Mouse (Mus musculus) heart, embryonic 15.5 days (tissue): ENCODE measurements around the gene Serinc3. TPM values are rescaled to one million over a fixed set of nuclear protein-coding genes. Genes with fewer than 3 reads are reported as not detected.

Source experiments
- polyA plus RNA-seq: library from polyadenylated mRNA; unstranded; fragments of >200 nt; fragmentation: Nextera tagmentation; extraction: Ambion mirVana; gene quantifications from 2 replicates; pipeline ENCODE4 v1.2.1, GENCODE M21; 2015

The Serinc3 gene
- polyA plus RNA-seq, 1 experiment from 2014 or later: 54.8 TPM

Other genes with a start within 250 kb of the Serinc3 start
- gene Jph2, start 247.1 kb downstream of the Serinc3 start, polyA plus RNA-seq: 41.0 and 47.7 TPM in 2 replicates
- 47.5 and 55.9 TPM in 2 replicates for gene Oser1, start 220.4 kb downstream of the Serinc3 start, polyA plus RNA-seq
- 0.18 and 1.5 TPM in 2 replicates for gene Gdap1l1, start 206.7 kb downstream of the Serinc3 start, polyA plus RNA-seq
- gene Fitm2, start 172.5 kb downstream of the Serinc3 start, polyA plus RNA-seq: 12.5 and 13.9 TPM in 2 replicates
- not detected in 2 replicates for gene R3hdml, start 152.8 kb downstream of the Serinc3 start, polyA plus RNA-seq
- gene Hnf4a, start 138.3 kb downstream of the Serinc3 start, polyA plus RNA-seq: 0.46 TPM in 1 of 2 replicates, not detected in the other
- 15.2 and 21.2 TPM in 2 replicates for gene Ttpal, start 42.8 kb downstream of the Serinc3 start, polyA plus RNA-seq
- gene Pkig, start 13.3 kb upstream of the Serinc3 start, polyA plus RNA-seq: 289 and 356 TPM in 2 replicates
- gene Ada, start 105.1 kb upstream of the Serinc3 start, polyA plus RNA-seq: 3.0 and 8.4 TPM in 2 replicates
- 2.2 and 3.5 TPM in 2 replicates for gene Ccn5, start 175.7 kb upstream of the Serinc3 start, polyA plus RNA-seq
- not detected in 2 replicates for gene Kcnk15, start 208.5 kb upstream of the Serinc3 start, polyA plus RNA-seq